In genomic region chr2:62923803-62924202, GRCm38 (mm10) we compare ENCODE assay signal across 14 mouse cellular contexts.
"Had no signal": no experiment of that assay in that cellular context is flagged by ENCODE, and none has a peak within 500 bp of the region (broad histone marks: within the 10 kb centered on the region; RNA-seq: fewer than 3 reads in every experiment).

No protein-coding gene starts in this region.

- H3K4me1 ChIP-seq: kidney, embryonic 15.5 days; limb, embryonic 15.5 days; liver, embryonic 12.5 days; lung, embryonic 15.5 days; megakaryocyte, embryonic 14.5 days; midbrain, embryonic 15.5 days; neural tube, embryonic 12.5 days; stomach, embryonic 15.5 days had no signal

- DNase-seq: kidney, adult 2 months; kidney, postnatal 25 days; lung, postnatal 14 days; thymus, postnatal 36 days had no signal

- H3K4me3 ChIP-seq: kidney, embryonic 15.5 days; layer of hippocampus, adult 2 months; limb, embryonic 15.5 days; liver, embryonic 12.5 days; lung, embryonic 15.5 days; megakaryocyte, embryonic 14.5 days; midbrain, embryonic 15.5 days; neural tube, embryonic 12.5 days; stomach, embryonic 15.5 days had no signal

- ATAC-seq: intestine, embryonic 16.5 days; liver, embryonic 12.5 days; midbrain, embryonic 15.5 days had no signal
